Mouse (Mus musculus) neural tube, embryonic 14.5 days (tissue): Measurements from ENCODE around the gene Gm11444. TPM values are rescaled to one million over a fixed set of nuclear protein-coding genes. Genes with fewer than 3 reads are reported as not detected.

Experiments
- ATAC-seq: fragments of 200-750 bp; cut with Nextera tagmentation; 2 replicates; pipeline ENCODE4 v1.8.0; 2017; ENCODE audit warnings: low read depth, mild to moderate bottlenecking, moderate TSS enrichment, moderate library complexity
- H3K27ac ChIP-seq: fragments of 300-500 bp; sonication (generic); 2 replicates; pipeline ENCODE4 v1.5.1; 2014; ENCODE audit warnings: low read depth, mild to moderate bottlenecking, control low read depth, low read length, moderate library complexity, mixed read lengths
- H3K27me3 ChIP-seq: fragments of 300-500 bp; sonication (generic); 2 replicates; pipeline ENCODE4 v1.6.1; 2014; ENCODE audit warnings: low read length; ENCODE audit not compliant: control insufficient read depth, insufficient read depth
- H3K36me3 ChIP-seq: fragments of 300-500 bp; sonication (generic); 2 replicates; pipeline ENCODE4 v1.6.1; 2014; ENCODE audit warnings: low read length, mixed read lengths; ENCODE audit not compliant: control insufficient read depth, insufficient read depth
- H3K4me1 ChIP-seq: fragments of 300-500 bp; sonication (generic); 2 replicates; pipeline ENCODE4 v1.6.1; 2014; ENCODE audit warnings: low read length; ENCODE audit not compliant: control insufficient read depth, insufficient read depth
- H3K4me2 ChIP-seq: fragments of 300-500 bp; sonication (generic); 2 replicates; pipeline ENCODE4 v1.6.1; 2014; ENCODE audit warnings: mild to moderate bottlenecking, low read depth, low read length, control low read depth
- H3K4me3 ChIP-seq: fragments of 300-500 bp; sonication (generic); 2 replicates; pipeline ENCODE4 v1.5.1; 2014; ENCODE audit warnings: low read depth, low read length, control low read depth, mixed read lengths
- H3K9ac ChIP-seq: fragments of 300-500 bp; sonication (generic); replicated peaks from 2 replicates; pipeline ENCODE4 v1.6.1; 2014; ENCODE audit warnings: low read depth, mild to moderate bottlenecking, control low read depth, low read length, mixed read lengths
- H3K9me3 ChIP-seq: fragments of 300-500 bp; sonication (generic); 2 replicates; pipeline ENCODE4 v1.6.1; 2016; ENCODE audit warnings: low read length; ENCODE audit not compliant: control insufficient read depth
- WGBS: fragments of 180-500 bp; shearing (Covaris S2); extraction: QIAGEN DNeasy Blood & Tissue Kit; methylation state at CpG from one replicate; pipeline ENCODE4 v1.1.7; 2014; 5-methylcytosine and 5-hydroxymethylcytosine counted together
- polyA plus RNA-seq: library from polyadenylated mRNA; unstranded; fragments of >200 nt; fragmentation: Nextera tagmentation; extraction: Ambion mirVana; gene quantifications from 2 replicates; pipeline ENCODE4 v1.2.1, GENCODE M21; 2014

Gm11444 gene
- polyA plus RNA-seq, 1 experiment from 2014 or later = not detected

GRCm38 (mm10) chr11:85833761-85834385 is 16.3 kb downstream of the Gm11444 start:
- no peak for ATAC-seq
- WGBS = 3% methylated on average over 11 of the region's 11 CpGs

GRCm38 (mm10) chr11:85833081-85833521 is 17.0 kb downstream of the Gm11444 start:
- H3K4me1 ChIP-seq = 0 out of 2 replicates have a peak, but pooled peaks cover 6% of the 10 kb centered on the region

More at GRCm38 (mm10) chr11:85833761-85834385, 16.3 kb downstream of the Gm11444 start:
- Histone ChIP-seq H3K27ac (no peak overlapping the region), H3K36me3 (no peaks in the 10 kb centered on the region), H3K9me3 (no peaks in the 10 kb centered on the region), H3K27me3 (peaks cover 51% of the 10 kb centered on the region), H3K4me3 (peak overlapping the region; percentile 29; the same call in 1 of the 2 replicates), H3K4me2 (no peak overlapping the region), H3K9ac (no peak overlapping the region), H3K4me1 (0 out of 2 replicates have a peak, but pooled peaks cover 6% of the 10 kb centered on the region)

GRCm38 (mm10) chr11:85832231-85832924 is 17.8 kb downstream of the Gm11444 start, which contains the start of gene Tbx2:
Gene Tbx2 (plus strand): TSS chr11:85832551.
- Histone ChIP-seq H3K27me3 (peaks cover 56% of the 10 kb centered on the region), H3K4me2 (peak within 1 kb of the TSS; percentile 46), H3K9me3 (no peaks in the 10 kb centered on the region), H3K27ac (no peak within 1 kb of the TSS), H3K4me3 (peak within 1 kb of the TSS; percentile 29), H3K9ac (peak within 1 kb of the TSS; percentile 41; the same call in 1 of the 2 replicates), H3K36me3 (no peaks in the 10 kb centered on the region), H3K4me1 (0 out of 2 replicates have a peak, but pooled peaks cover 6% of the 10 kb centered on the region)
- ATAC-seq = peak; percentile 47; the same call in 1 of the 2 replicates
- under 1% methylated on average over 47 of the region's 52 CpGs for WGBS

More at GRCm38 (mm10) chr11:85833081-85833521, 17.0 kb downstream of the Gm11444 start:
- Histone ChIP-seq H3K4me2 (peak overlapping the region; percentile 46), H3K27ac (no peak overlapping the region), H3K9ac (peak overlapping the region; percentile 41; the same call in 1 of the 2 replicates), H3K9me3 (no peaks in the 10 kb centered on the region), H3K36me3 (no peaks in the 10 kb centered on the region), H3K4me3 (peak overlapping the region; percentile 29), H3K27me3 (peaks cover 49% of the 10 kb centered on the region)
- ATAC-seq = no peak
- 1% methylated on average over 38 of the region's 54 CpGs for WGBS

- H3K27ac ChIP-seq = no peak overlapping the region
- H3K27me3 ChIP-seq = peaks cover 63% of the 10 kb centered on the region
- H3K4me3 ChIP-seq = peak overlapping the region; percentile 29
- peak overlapping the region; percentile 46; the same call in 1 of the 2 replicates for H3K4me2 ChIP-seq
- no peaks in the 10 kb centered on the region for H3K9me3 ChIP-seq
- no peaks in the 10 kb centered on the region for H3K36me3 ChIP-seq
- 0 out of 2 replicates have a peak, but pooled peaks cover 6% of the 10 kb centered on the region for H3K4me1 ChIP-seq
- no peak for ATAC-seq
- WGBS = 1% methylated on average over 33 of the region's 33 CpGs
- H3K9ac ChIP-seq = no peak overlapping the region
Measured at GRCm38 (mm10) chr11:85831656-85832230, 18.4 kb downstream of the Gm11444 start.

- Histone ChIP-seq H3K4me2 (no peak overlapping the region), H3K36me3 (no peaks in the 10 kb centered on the region), H3K9ac (no peak overlapping the region), H3K27ac (no peak overlapping the region), H3K9me3 (no peaks in the 10 kb centered on the region), H3K27me3 (peaks cover 61% of the 10 kb centered on the region), H3K4me3 (no peak overlapping the region), H3K4me1 (0 out of 2 replicates have a peak, but pooled peaks cover 6% of the 10 kb centered on the region)
- no peak for ATAC-seq
- 2% methylated on average over 17 of the region's 17 CpGs for WGBS
Measured at GRCm38 (mm10) chr11:85830901-85831341, 19.2 kb downstream of the Gm11444 start.

GRCm38 (mm10) chr11:85829520-85830440 is 20.4 kb downstream of the Gm11444 start:
- no peaks in the 10 kb centered on the region for H3K9me3 ChIP-seq
- peaks cover 53% of the 10 kb centered on the region for H3K27me3 ChIP-seq
- 1% methylated on average over 60 of the region's 61 CpGs for whole genome bisulfite sequencing
- no peaks in the 10 kb centered on the region for H3K36me3 ChIP-seq
- no peak for ATAC-seq
- peak overlapping the region; percentile 32; the same call in 1 of the 2 replicates for H3K4me2 ChIP-seq
- H3K4me1 ChIP-seq = 0 out of 2 replicates have a peak, but pooled peaks cover 6% of the 10 kb centered on the region
- H3K27ac ChIP-seq = no peak overlapping the region
- peak overlapping the region; percentile 9; the same call in 1 of the 2 replicates for H3K4me3 ChIP-seq
- H3K9ac ChIP-seq = no peak overlapping the region

- Histone ChIP-seq H3K36me3 (no peaks in the 10 kb centered on the region), H3K9me3 (no peaks in the 10 kb centered on the region), H3K27me3 (peaks cover 47% of the 10 kb centered on the region), H3K27ac (no peak overlapping the region), H3K4me1 (0 out of 2 replicates have a peak, but pooled peaks cover 6% of the 10 kb centered on the region), H3K4me2 (no peak overlapping the region), H3K4me3 (no peak overlapping the region), H3K9ac (no peak overlapping the region)
- ATAC-seq = no peak
- WGBS = 6% methylated on average over 37 of the region's 38 CpGs
Measured at GRCm38 (mm10) chr11:85828691-85829519, 21.2 kb downstream of the Gm11444 start.
